Mouse (Mus musculus): ENCODE results near the gene Kif1c. TPM values are rescaled to one million over a fixed set of nuclear protein-coding genes. Genes with fewer than 3 reads are reported as not detected.
"Not testable (repeated sequence)": the region's sequence is repeated elsewhere in the genome, so short reads cannot be mapped to it uniquely, and the experiment has no call there.

Gene Kif1c
- polyA plus RNA-seq, 1 experiment from 2014 or later: 4.5 TPM

- no peaks in the 10 kb centered on the region for H3K9me3 ChIP-seq (replicated peaks)
- peak; percentile 73 for ATAC-seq (ENCODE audit: insufficient number of reproducible peaks, low FRiP score)
- H3K36me3 ChIP-seq: peaks cover 22% of the 10 kb centered on the region
- H3K4me2 ChIP-seq: 0 out of 2 replicates have a peak overlapping the region, but pooled peaks have one; percentile 32
- 25% methylated on average over 17 of the region's 17 CpGs for WGBS
- peak overlapping the region; percentile 37 for H3K9ac ChIP-seq
- no peak overlapping the region for H3K27ac ChIP-seq (ENCODE audit: poor library complexity, severe bottlenecking)
- no peaks in the 10 kb centered on the region for H3K27me3 ChIP-seq (replicated peaks)
- 0 out of 2 replicates have a peak, but pooled peaks cover 5% of the 10 kb centered on the region for H3K4me1 ChIP-seq (replicated peaks)
- H3K4me3 ChIP-seq: no peak overlapping the region
Observed at GRCm38 (mm10) chr11:70776830-70777571, 76.7 kb downstream of the Kif1c start.

- Histone ChIP-seq H3K27me3 (replicated peaks) (no peaks in the 10 kb centered on the region), H3K36me3 (peaks cover 16% of the 10 kb centered on the region), H3K4me2 (no peak overlapping the region), H3K4me1 (replicated peaks) (0 out of 2 replicates have a peak, but pooled peaks cover 5% of the 10 kb centered on the region), H3K9me3 (replicated peaks) (0 out of 2 replicates have a peak, but pooled peaks cover 3% of the 10 kb centered on the region), H3K27ac (ENCODE audit: poor library complexity, severe bottlenecking) (no peak overlapping the region), H3K9ac (no peak overlapping the region), H3K4me3 (no peak overlapping the region)
- ATAC-seq (ENCODE audit: insufficient number of reproducible peaks, low FRiP score): no peak
- 60% methylated on average over 6 of the region's 6 CpGs for whole genome bisulfite sequencing
Observed at GRCm38 (mm10) chr11:70777634-70778033, 77.3 kb downstream of the Kif1c start.

GRCm38 (mm10) chr11:70778058-70778457 lies 77.7 kb downstream of the Kif1c start:
- not testable (repeated sequence) for H3K9ac ChIP-seq; H3K4me3 ChIP-seq; ATAC-seq (ENCODE audit: insufficient number of reproducible peaks, low FRiP score); H3K27me3 ChIP-seq (replicated peaks); H3K27ac ChIP-seq (ENCODE audit: poor library complexity, severe bottlenecking); H3K4me1 ChIP-seq (replicated peaks); H3K9me3 ChIP-seq (replicated peaks); H3K4me2 ChIP-seq
- H3K36me3 ChIP-seq: peaks cover 13% of the 10 kb centered on the region
- 25% methylated on average over 6 of the region's 6 CpGs for WGBS

Small RNA genes within 50 kb of the gene (microRNA-seq; reads per million reads assigned to microRNA genes)
- gene Gm22760: not detected
- not detected for gene Mir6925

Other genes with a start within 250 kb of the Kif1c start
- 22.6 and 24.0 TPM in 2 replicates for gene Med11, start 248.6 kb upstream of the Kif1c start, polyA plus RNA-seq (2016; fragmentation: Nextera tagmentation; extraction: Ambion mirVana)
- 1.9 and 2.9 TPM in 2 replicates for gene Zmynd15, start 241.1 kb upstream of the Kif1c start, polyA plus RNA-seq (2016; fragmentation: Nextera tagmentation; extraction: Ambion mirVana)
- gene Cxcl16, start 240.6 kb upstream of the Kif1c start, polyA plus RNA-seq (2016; fragmentation: Nextera tagmentation; extraction: Ambion mirVana): 6.1 and 8.6 TPM in 2 replicates
- gene Tm4sf5, start 195.3 kb upstream of the Kif1c start, polyA plus RNA-seq (2016; fragmentation: Nextera tagmentation; extraction: Ambion mirVana): 9.7 and 11.3 TPM in 2 replicates
- gene Vmo1, start 185.9 kb upstream of the Kif1c start, polyA plus RNA-seq (2016; fragmentation: Nextera tagmentation; extraction: Ambion mirVana): 0.30 and 0.54 TPM in 2 replicates
- 0.23 and 0.65 TPM in 2 replicates for gene Gltpd2, start 181.4 kb upstream of the Kif1c start, polyA plus RNA-seq (2016; fragmentation: Nextera tagmentation; extraction: Ambion mirVana)
- gene Psmb6, start 175.2 kb upstream of the Kif1c start, polyA plus RNA-seq (2016; fragmentation: Nextera tagmentation; extraction: Ambion mirVana): 575 and 577 TPM in 2 replicates
- gene Gm40193, start 167.6 kb upstream of the Kif1c start, polyA plus RNA-seq (2016; fragmentation: Nextera tagmentation; extraction: Ambion mirVana): not detected in 2 replicates
- 12.6 TPM in 2 replicates for gene Pld2, start 160.5 kb upstream of the Kif1c start, polyA plus RNA-seq (2016; fragmentation: Nextera tagmentation; extraction: Ambion mirVana)
- gene Mink1, start 137.7 kb upstream of the Kif1c start, polyA plus RNA-seq (2016; fragmentation: Nextera tagmentation; extraction: Ambion mirVana): 13.7 and 14.8 TPM in 2 replicates
- gene 4930544D05Rik, start 84.7 kb upstream of the Kif1c start, polyA plus RNA-seq (2016; fragmentation: Nextera tagmentation; extraction: Ambion mirVana): not detected in 2 replicates
- gene Chrne, start 81.3 kb upstream of the Kif1c start, polyA plus RNA-seq (2016; fragmentation: Nextera tagmentation; extraction: Ambion mirVana): 0.37 TPM in 1 of 2 replicates, not detected in the other
- gene Gp1ba, start 61.4 kb upstream of the Kif1c start, polyA plus RNA-seq (2016; fragmentation: Nextera tagmentation; extraction: Ambion mirVana): 1.4 and 2.2 TPM in 2 replicates
- gene Rnf167, start 53.3 kb upstream of the Kif1c start, polyA plus RNA-seq (2016; fragmentation: Nextera tagmentation; extraction: Ambion mirVana): 67.4 and 70.1 TPM in 2 replicates
- 227 and 229 TPM in 2 replicates for gene Slc25a11, start 53.1 kb upstream of the Kif1c start, polyA plus RNA-seq (2016; fragmentation: Nextera tagmentation; extraction: Ambion mirVana)
- gene Pfn1, start 45.9 kb upstream of the Kif1c start, polyA plus RNA-seq (2016; fragmentation: Nextera tagmentation; extraction: Ambion mirVana): 1,661 and 1,678 TPM in 2 replicates
- 238 and 239 TPM in 2 replicates for gene Eno3, start 43.3 kb upstream of the Kif1c start, polyA plus RNA-seq (2016; fragmentation: Nextera tagmentation; extraction: Ambion mirVana)
- 164 and 170 TPM in 2 replicates for gene Spag7, start 31.1 kb upstream of the Kif1c start, polyA plus RNA-seq (2016; fragmentation: Nextera tagmentation; extraction: Ambion mirVana)
- 10.9 and 16.5 TPM in 2 replicates for gene Camta2, start 12.4 kb upstream of the Kif1c start, polyA plus RNA-seq (2016; fragmentation: Nextera tagmentation; extraction: Ambion mirVana)
- gene Inca1, start 393 bp upstream of the Kif1c start, polyA plus RNA-seq (2016; fragmentation: Nextera tagmentation; extraction: Ambion mirVana): 1.7 and 1.8 TPM in 2 replicates
- 7.3 and 8.3 TPM in 2 replicates for gene Zfp3, start 63.7 kb downstream of the Kif1c start, polyA plus RNA-seq (2016; fragmentation: Nextera tagmentation; extraction: Ambion mirVana)
- not detected in 2 replicates for gene Scimp, start 112.0 kb downstream of the Kif1c start, polyA plus RNA-seq (2016; fragmentation: Nextera tagmentation; extraction: Ambion mirVana)
- 33.3 and 35.1 TPM in 2 replicates for gene Rabep1, start 144.2 kb downstream of the Kif1c start, polyA plus RNA-seq (2016; fragmentation: Nextera tagmentation; extraction: Ambion mirVana)